Mouse (Mus musculus) colon, adult 2 months (tissue): ENCODE data around the gene Ehhadh. TPM values are rescaled to one million over a fixed set of nuclear protein-coding genes. Genes with fewer than 3 reads are reported as not detected.

Source experiments
- polyA plus RNA-seq: library from polyadenylated mRNA; depleted of rRNA; stranded (reverse); fragments of >200 nt; gene quantifications from 2 replicates; pipeline ENCODE4 v1.2.3, GENCODE M21; 2012; rRNA removed

Gene Ehhadh
- polyA plus RNA-seq, result 9.2 and 10.4 TPM in 2 replicates

DNA sequence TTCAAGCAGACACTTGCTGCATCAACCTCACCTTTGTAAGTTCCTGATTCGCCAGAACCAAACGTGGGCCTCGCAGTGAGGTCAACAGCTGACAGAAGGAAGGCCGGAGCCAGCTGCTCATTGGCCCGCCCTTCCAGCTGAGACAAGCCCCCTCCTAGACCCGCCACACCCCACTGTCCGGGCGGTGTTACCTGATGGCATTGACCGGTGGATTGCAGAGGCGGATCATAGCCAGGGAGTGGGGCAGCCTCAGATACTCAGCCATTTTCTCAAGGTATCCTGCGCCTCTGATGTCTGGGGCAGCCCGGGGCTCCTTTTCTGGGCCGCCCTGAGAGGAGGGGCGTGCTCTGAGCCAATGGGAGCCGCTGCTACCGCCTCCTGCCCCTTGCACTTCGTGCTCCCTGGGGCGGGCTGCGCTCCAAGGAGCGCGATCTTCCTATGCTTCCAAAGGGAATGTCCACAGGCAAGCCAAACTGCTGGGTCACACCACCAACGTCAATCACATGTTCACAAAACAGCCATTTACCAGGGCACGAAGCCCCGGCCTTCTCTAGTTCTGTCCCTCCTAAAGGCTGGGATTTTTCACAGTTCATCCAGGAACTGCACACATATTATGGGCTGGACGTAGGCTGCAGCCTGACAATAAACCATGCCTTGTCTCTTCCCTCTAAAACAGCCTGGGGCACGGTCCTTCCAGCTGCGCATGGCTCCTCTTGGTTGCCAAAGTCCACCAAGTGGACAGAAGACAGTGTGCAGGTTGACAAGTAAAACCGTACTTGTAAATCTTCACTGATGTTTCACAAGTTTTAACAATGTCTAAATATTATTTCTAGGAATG lies at the start of gene Ehhadh:
Gene Ehhadh (minus strand): TSS at position 292 of the 838 bp plus-strand sequence.

DNA sequence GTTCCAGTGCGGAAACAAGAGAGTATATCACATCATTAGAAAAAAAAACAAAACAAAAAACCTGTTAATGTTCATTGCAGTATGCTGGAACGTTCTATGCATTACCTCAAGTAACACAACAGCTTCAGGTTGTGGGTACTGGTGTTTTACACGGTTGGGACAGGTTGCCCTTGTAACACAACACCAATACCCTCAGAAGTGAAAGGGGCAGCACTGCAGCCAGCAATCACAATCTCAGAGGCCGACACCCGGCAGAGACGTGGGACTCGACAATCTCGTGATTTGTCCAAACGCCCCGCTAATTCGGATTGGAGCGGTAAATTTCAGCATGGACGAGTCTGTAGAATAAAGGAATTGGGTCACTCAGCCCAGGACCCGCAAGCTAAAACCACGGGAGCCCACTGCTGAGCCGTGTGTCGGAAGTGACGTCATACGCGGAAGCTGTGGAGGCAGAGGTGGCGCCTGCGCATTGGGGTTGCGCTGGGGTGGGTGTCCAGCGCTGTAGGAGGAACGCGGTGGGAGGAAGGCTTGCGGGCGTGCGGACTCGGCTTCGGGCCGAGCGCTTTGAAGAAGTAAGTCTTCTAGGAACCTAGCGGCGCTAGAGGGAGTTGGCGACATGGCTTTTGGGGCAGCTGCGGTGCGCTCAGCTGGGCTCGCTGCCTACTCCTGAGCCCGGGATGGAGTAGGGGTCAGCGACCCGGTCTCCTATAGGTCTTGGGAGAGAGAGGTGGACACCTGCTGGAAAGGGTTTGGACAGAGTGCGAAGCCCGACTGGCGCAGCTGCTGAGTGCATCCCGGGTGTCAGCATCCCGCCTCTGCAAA lies 6.5 kb upstream of the Ehhadh start, which contains the start of gene Map3k13:
Gene Map3k13 (plus strand): TSS at position 472 of the 822 bp plus-strand sequence.

Other genes starting within 250 kb of the Ehhadh start
- 14.6 and 15.5 TPM in 2 replicates for gene 2510009E07Rik, start 93.1 kb downstream of the Ehhadh start, polyA plus RNA-seq
- gene Map3k13, start 6.5 kb upstream of the Ehhadh start, polyA plus RNA-seq, result 4.3 and 5.4 TPM in 2 replicates
- 18.7 and 23.5 TPM in 2 replicates for gene Tmem41a, start 159.7 kb upstream of the Ehhadh start, polyA plus RNA-seq
- gene Liph, start 207.9 kb upstream of the Ehhadh start, polyA plus RNA-seq, result 25.3 and 26.7 TPM in 2 replicates
- 4.5 and 5.0 TPM in 2 replicates for gene Senp2, start 221.7 kb upstream of the Ehhadh start, polyA plus RNA-seq